Mouse (Mus musculus): Measurements from ENCODE around the gene Gmip.

Gmip gene

GRCm38 (mm10) chr8:69861251-69861650 is 52.8 kb downstream of the Gmip start:
- no peak for DNase-seq (ENCODE audit: low read depth, low spot score)

- DNase-seq (ENCODE audit: low read depth, low spot score): no peak
Observed at GRCm38 (mm10) chr8:69863387-69864020, 55.0 kb downstream of the Gmip start.

GRCm38 (mm10) chr8:69864180-69864579 is 55.7 kb downstream of the Gmip start:
- DNase-seq (ENCODE audit: low read depth, low spot score): no peak

- DNase-seq (ENCODE audit: low read depth, low spot score): no peak
Observed at GRCm38 (mm10) chr8:69867696-69868326, 59.3 kb downstream of the Gmip start.

GRCm38 (mm10) chr8:69870003-69870765 is 61.7 kb downstream of the Gmip start:
- DNase-seq (ENCODE audit: low read depth, low spot score): no peak

GRCm38 (mm10) chr8:69870907-69871306 is 62.4 kb downstream of the Gmip start:
- no peak for DNase-seq (ENCODE audit: low read depth, low spot score)
